Comparison of ENCODE assay signal across 9 mouse cellular contexts in genomic region chr6:34684886-34685285, GRCm38 (mm10).
DNase-seq lines count a peak whose midpoint lies in the region; ATAC-seq and TF ChIP-seq lines count a peak whose summit lies in the region.
"Had no signal": no experiment of that assay in that cellular context is flagged by ENCODE, and none has a peak within 500 bp of the region (broad histone marks: within the 10 kb centered on the region; RNA-seq: fewer than 3 reads in every experiment).

No protein-coding gene starts in this region.

- H3K9me3 ChIP-seq in forebrain, embryonic 11.5 days (ENCODE audit: control insufficient read depth, low read length), result no peaks in the 10 kb centered on the region
- H3K9me3 ChIP-seq in forebrain, embryonic 12.5 days, result no peaks in the 10 kb centered on the region

- no peak for TF ChIP-seq POLR2A in kidney, adult 2 months (IDR thresholded peaks at IDR 0.05; ENCODE audit: low read depth, low read length)

- intact Hi-C loops in left cerebral cortex, adult 2 months (cut with DNase I), result no loop called here

- H3K4me1 ChIP-seq in forebrain, embryonic 11.5 days (replicated peaks; ENCODE audit: control insufficient read depth, insufficient read depth, low read length), result peaks cover 3% of the 10 kb centered on the region; the same call in 1 of the 2 replicates
- H3K4me1 ChIP-seq in forebrain, embryonic 12.5 days, result peaks cover 7% of the 10 kb centered on the region; the same call in 1 of the 2 replicates
- 0 out of 2 replicates have a peak, but pooled peaks cover 2% of the 10 kb centered on the region for H3K4me1 ChIP-seq in kidney, adult 2 months (ENCODE audit: control insufficient read depth, insufficient read depth, low read length)

- 0 out of 2 replicates have a peak overlapping the region, but pooled peaks have one; percentile 12 for H3K27ac ChIP-seq in forebrain, embryonic 11.5 days (ENCODE audit: low read depth, low read length)
- no peak overlapping the region for H3K27ac ChIP-seq in forebrain, embryonic 12.5 days
- peak overlapping the region; percentile 76 for H3K27ac ChIP-seq in kidney, adult 2 months (ENCODE audit: insufficient read depth, low read depth, low read length)
- H3K27ac ChIP-seq in left cerebral cortex, adult 2 months, result no peak overlapping the region

- ATAC-seq in forebrain, embryonic 11.5 days (replicated peaks; ENCODE audit: low FRiP score), result no peak
- no peak for ATAC-seq in forebrain, embryonic 12.5 days (ENCODE audit: low FRiP score)
- no peak for ATAC-seq in monocyte, adult 5-6 weeks (replicated peaks; ENCODE audit: insufficient number of reproducible peaks, low FRiP score, low TSS enrichment, poor library complexity, severe bottlenecking)

- no peak for DNase-seq in forebrain, embryonic 11.5 days (ENCODE audit: low spot score)
- DNase-seq in heart, adult 11 months, result peak; percentile 95
- peak; percentile 73 for DNase-seq in kidney, adult 2 months
- DNase-seq in lung, postnatal 4 days, result peak; percentile 39 to 56
- no peak for DNase-seq in layer of hippocampus, adult 9-11 months
- DNase-seq in left cerebral cortex, adult 2 months (ENCODE audit: extremely low spot score in 1 of 2, low spot score in 2 of 2), result no peak
- DNase-seq: right cerebral cortex, adult 18-20 months had no signal

- H3K27me3 ChIP-seq in forebrain, embryonic 11.5 days (ENCODE audit: control insufficient read depth, insufficient read depth, low read length), result no peaks in the 10 kb centered on the region
- no peaks in the 10 kb centered on the region for H3K27me3 ChIP-seq in forebrain, embryonic 12.5 days
- H3K27me3 ChIP-seq in kidney, adult 2 months (replicated peaks; ENCODE audit: control insufficient read depth, insufficient read depth, low read length), result no peaks in the 10 kb centered on the region

- TF ChIP-seq CTCF in kidney, adult 2 months (conservative IDR thresholded peaks at IDR 0.05; ENCODE audit: insufficient read depth, insufficient read length, low read depth, low read length), result no peak
- TF ChIP-seq CTCF in left cerebral cortex, adult 2 months (IDR thresholded peaks at IDR 0.05), result no peak

- no peak overlapping the region for H3K4me3 ChIP-seq in forebrain, embryonic 11.5 days (ENCODE audit: low read depth, low read length)
- no peak overlapping the region for H3K4me3 ChIP-seq in forebrain, embryonic 12.5 days (replicated peaks)
- no peak overlapping the region for H3K4me3 ChIP-seq in kidney, adult 2 months (ENCODE audit: insufficient read depth, low read depth, low read length)
- no peak overlapping the region for H3K4me3 ChIP-seq in left cerebral cortex, adult 2 months

- H3K9ac ChIP-seq in forebrain, embryonic 11.5 days (ENCODE audit: low read length), result no peak overlapping the region
- H3K9ac ChIP-seq in forebrain, embryonic 12.5 days, result no peak overlapping the region

- 51% methylated on average over 8 of the region's 8 CpGs for WGBS in forebrain, embryonic 11.5 days
- 58% methylated on average over 8 of the region's 8 CpGs for WGBS in forebrain, embryonic 12.5 days
- WGBS in kidney, adult 2 months, result 13% methylated on average over 8 of the region's 8 CpGs

- no peak overlapping the region for H3K4me2 ChIP-seq in forebrain, embryonic 11.5 days (ENCODE audit: low read depth, low read length, severe bottlenecking)
- no peak overlapping the region for H3K4me2 ChIP-seq in forebrain, embryonic 12.5 days

- H3K36me3 ChIP-seq in forebrain, embryonic 11.5 days (ENCODE audit: control insufficient read depth, insufficient read depth, low read length), result no peaks in the 10 kb centered on the region
- H3K36me3 ChIP-seq in forebrain, embryonic 12.5 days (replicated peaks), result no peaks in the 10 kb centered on the region
- H3K36me3 ChIP-seq in kidney, adult 2 months (ENCODE audit: control insufficient read depth, insufficient read depth, low read length), result no peaks in the 10 kb centered on the region

Comparison
In these comparisons a context has a peak if more than half of its experiments do, and no peak if none do; other contexts are left out.
1. H3K27ac ChIP-seq: peak in forebrain, embryonic 11.5 days (single experiment) and kidney, adult 2 months (single experiment); none in forebrain, embryonic 12.5 days (single experiment) and left cerebral cortex, adult 2 months (single experiment).
2. DNase-seq: peak in heart, adult 11 months (single experiment), kidney, adult 2 months (single experiment) and lung, postnatal 4 days (2 of 2); none in forebrain, embryonic 11.5 days (single experiment), layer of hippocampus, adult 9-11 months (single experiment) and left cerebral cortex, adult 2 months (0 of 2).